Mouse (Mus musculus): ENCODE data around the gene Zeb2.

Gene Zeb2

GRCm38 (mm10) chr2:45117087-45117561 is at the start of gene Zeb2:
Gene Zeb2, minus strand, starts transcription at chr2:45117395.
- no peak for DNase-seq (ENCODE audit: low read depth in 2 of 2, low spot score in 2 of 2)

DNA sequence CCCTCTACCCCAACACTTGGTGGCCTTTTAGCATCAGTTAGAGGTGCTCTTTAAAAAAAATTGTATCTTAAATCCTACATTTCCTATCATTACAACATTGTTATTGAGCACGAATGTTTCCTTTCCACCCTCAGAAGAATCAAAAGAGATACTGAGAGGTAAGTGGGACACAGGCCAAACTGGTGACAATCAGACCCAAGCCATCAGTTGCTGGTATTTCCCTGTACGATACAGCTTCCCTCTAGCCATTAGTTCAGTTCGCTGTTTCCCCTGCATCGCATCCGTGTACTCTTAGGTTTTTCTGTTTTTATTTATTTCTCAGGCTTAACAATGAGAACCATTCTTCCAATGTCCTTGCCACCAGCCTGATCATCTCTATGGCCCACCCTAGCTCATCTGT is 41.6 kb upstream of the Zeb2 start:
- DNase-seq (ENCODE audit: low read depth in 2 of 2, low spot score in 2 of 2), result no peak

- DNase-seq (ENCODE audit: low read depth in 2 of 2, low spot score in 2 of 2), result no peak
Observed at GRCm38 (mm10) chr2:45158351-45158782, 41.2 kb upstream of the Zeb2 start.

DNA sequence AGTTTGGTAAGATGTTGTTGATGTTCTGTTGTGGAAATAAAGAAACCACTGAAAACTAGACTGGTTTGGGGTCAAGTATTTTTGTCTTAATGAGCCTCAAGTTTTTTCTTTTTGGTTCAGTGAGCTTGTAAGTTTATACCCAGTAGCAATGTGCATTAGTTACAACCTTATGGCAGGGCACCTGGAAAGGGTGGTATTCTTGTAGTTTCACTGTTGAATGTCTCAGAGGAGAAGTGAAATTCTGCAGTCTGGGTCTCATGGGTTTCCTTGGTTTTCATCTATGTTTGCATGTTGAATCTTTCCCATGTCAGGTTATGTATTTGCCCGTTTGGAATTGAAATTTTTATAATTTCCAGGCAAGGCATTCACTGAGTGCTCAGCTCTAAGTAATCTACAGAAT is 36.1 kb upstream of the Zeb2 start:
- no peak for DNase-seq (ENCODE audit: low read depth in 2 of 2, low spot score in 2 of 2)

DNA sequence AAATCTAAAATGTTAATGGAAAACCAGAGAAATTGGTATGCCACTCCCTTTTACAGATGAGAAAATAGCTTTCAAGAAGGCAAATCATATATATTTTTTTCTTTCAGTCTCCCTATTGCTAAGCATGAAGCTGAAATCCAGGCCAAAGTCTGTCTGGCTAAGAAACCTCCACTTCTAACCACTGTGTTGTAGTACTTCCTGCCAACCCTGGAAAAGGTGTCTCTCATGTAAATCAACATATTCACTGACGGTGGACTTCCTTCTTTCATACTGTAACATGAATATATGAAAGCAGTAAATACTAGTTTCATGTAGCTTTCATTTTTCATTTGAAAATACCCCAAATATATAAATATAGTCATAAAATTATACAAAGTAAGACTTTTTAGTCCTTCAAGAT is 26.0 kb upstream of the Zeb2 start:
- no peak for DNase-seq (ENCODE audit: low read depth in 2 of 2, low spot score in 2 of 2)

DNA sequence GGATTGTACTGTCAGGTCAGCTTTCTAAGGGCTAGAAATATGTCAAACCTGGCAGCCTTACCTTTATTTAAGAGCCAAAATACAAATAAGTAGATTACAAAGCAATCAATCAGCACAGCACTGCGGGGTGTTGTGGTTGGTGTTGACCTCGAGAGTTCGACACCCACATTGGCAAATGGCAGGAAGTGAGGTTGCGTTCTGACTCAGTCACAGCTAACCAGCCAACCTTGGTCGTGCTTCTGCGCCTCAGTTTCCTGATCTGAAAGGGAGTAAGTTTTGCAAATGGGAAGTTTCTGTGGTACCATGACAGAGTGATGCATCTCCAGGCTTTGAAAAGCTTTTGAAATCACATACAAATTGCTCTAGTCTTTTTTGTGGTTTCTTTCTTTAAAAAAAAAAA is 21.7 kb upstream of the Zeb2 start:
- no peak for DNase-seq (ENCODE audit: low read depth in 2 of 2, low spot score in 2 of 2)

- DNase-seq (ENCODE audit: low read depth in 2 of 2, low spot score in 2 of 2), result no peak
Observed at GRCm38 (mm10) chr2:45136783-45137182, 19.6 kb upstream of the Zeb2 start.

- no peak for DNase-seq (ENCODE audit: low read depth in 2 of 2, low spot score in 2 of 2)
Observed at GRCm38 (mm10) chr2:45133225-45133624, 16.0 kb upstream of the Zeb2 start.

GRCm38 (mm10) chr2:45130461-45131156 is 13.4 kb upstream of the Zeb2 start:
- DNase-seq (ENCODE audit: low read depth in 2 of 2, low spot score in 2 of 2), result no peak

GRCm38 (mm10) chr2:45129556-45129955 is 12.4 kb upstream of the Zeb2 start:
- no peak for DNase-seq (ENCODE audit: low read depth in 2 of 2, low spot score in 2 of 2)

GRCm38 (mm10) chr2:45128696-45129095 is 11.5 kb upstream of the Zeb2 start:
- DNase-seq (ENCODE audit: low read depth in 2 of 2, low spot score in 2 of 2), result no peak

GRCm38 (mm10) chr2:45126401-45126800 is 9.2 kb upstream of the Zeb2 start:
- DNase-seq (ENCODE audit: low read depth in 2 of 2, low spot score in 2 of 2), result no peak

GRCm38 (mm10) chr2:45125181-45125580 is 8.0 kb upstream of the Zeb2 start:
- no peak for DNase-seq (ENCODE audit: low read depth in 2 of 2, low spot score in 2 of 2)

DNA sequence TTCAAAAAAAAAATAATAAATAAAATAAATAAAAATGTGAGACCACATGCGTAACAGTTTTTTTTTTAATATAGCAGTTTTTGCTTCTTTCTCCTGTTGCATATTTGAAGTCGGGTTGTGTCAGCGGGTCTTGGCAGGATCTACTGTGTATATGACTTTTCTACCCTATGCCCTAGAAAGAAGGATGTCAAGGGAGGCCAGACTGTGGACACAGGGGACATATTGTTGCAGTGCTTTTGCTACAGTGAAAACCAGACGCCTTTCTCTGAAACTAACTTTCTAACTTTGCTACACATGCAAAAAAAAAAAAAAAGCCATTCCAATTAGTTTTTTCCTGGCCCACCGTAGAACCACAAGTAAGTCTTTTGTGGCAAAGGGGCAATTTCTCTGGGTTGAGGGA is 6.3 kb upstream of the Zeb2 start:
- no peak for DNase-seq (ENCODE audit: low read depth in 2 of 2, low spot score in 2 of 2)

GRCm38 (mm10) chr2:45118121-45118520 is 926 bp upstream of the Zeb2 start:
- DNase-seq (ENCODE audit: low read depth in 2 of 2, low spot score in 2 of 2), result no peak

DNA sequence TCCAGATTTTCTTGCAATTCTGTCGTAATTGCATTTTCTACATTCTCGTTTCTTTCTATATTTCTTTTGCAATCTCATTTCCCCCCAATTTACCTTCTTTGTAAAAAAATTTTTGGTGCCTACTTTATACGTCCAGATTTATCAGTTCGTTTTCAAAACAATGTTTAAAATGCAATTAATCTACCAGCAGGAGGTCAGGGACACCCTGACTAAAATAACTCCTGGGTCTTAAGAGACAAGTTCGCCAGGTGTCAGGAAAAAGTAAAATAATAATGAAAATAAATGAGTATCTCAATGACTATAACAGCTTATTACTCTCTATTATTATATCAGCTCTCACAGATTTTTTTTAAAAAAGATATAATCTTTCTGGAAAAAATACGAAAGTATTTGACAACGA is 397 bp upstream of the Zeb2 start:
- DNase-seq (ENCODE audit: low read depth in 2 of 2, low spot score in 2 of 2), result no peak

DNA sequence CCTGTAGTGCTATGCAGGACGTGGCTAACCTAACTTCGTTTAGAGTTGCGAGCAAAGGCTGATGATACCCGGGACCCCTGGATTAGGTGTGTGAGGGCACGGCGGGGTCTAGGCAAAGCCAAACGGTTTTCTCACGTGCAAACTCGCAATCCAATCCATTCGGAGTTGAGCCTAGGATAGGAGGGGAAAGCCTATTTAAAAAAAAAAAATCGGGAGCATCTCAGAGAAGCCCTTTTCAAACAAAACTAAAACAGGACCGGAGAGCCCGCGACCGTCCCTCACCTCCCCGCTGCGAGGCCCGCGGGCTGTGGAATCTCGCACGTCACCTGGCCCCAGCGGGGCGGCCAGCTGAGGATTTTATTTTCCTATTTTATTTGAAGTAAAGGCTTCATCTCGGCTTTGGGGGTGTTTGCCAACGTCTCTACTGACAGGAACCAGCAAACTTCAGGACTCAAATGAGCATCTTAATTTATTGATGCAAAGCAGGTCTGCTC is 617 bp downstream of the Zeb2 start:
- no peak for DNase-seq (ENCODE audit: low read depth in 2 of 2, low spot score in 2 of 2)

DNA sequence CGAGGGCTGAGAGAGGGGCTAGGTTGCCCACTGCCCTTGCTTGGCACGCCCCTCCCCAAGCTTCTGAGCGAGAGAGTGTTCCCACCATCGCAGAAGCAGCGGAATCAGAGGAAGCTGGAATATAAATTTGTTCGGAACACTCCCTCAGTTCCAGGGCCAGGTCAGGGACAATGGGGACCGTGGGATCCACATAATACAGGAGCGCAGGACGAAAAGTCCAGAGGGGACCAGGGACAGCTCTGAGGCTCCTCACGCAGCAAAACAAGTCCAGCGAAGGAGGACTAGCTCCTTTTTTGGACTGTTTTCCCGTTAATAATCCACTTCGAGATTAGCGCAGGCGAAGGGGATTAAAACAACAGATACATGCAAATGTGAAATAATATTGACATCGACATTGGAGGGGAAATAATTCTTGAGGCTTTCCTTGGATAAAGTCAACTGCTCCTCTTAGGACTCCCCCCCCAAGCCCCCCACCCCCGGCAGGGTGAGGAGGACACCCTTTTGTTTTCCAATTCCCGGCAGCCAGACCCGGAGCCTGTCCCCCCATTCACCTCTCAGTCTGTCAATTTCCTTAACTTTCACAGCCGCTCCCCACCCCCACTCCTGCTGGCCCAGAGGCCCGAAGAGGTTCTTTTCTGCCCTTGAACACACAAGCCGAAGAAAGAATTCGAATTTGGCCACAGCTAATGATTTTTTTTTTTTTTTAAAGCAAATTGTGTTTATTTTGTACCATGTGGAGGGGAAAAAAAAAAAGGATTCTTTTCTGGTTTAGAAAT is 1.3 kb downstream of the Zeb2 start:
- no peak for DNase-seq (ENCODE audit: low read depth in 2 of 2, low spot score in 2 of 2)

DNA sequence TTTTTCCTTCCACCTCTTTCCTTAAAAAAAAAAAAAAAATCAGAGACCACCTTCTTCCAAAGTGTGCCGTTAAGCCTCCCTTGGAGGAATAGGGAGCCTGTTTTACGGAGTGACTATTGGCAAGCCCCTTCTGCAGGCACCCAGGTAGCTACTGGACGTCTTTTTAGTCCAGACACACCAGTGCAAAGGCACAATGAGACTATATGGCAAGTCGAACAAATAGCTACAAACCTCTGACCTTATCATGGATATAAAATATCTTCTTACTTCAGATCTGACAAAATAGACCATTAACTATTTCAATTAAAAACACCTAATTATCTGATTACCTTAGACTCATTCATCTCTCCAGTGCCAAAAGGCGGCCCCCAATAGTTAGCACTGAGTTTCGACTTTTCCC is 2.0 kb downstream of the Zeb2 start:
- no peak for DNase-seq (ENCODE audit: low read depth in 2 of 2, low spot score in 2 of 2)

GRCm38 (mm10) chr2:45114596-45114995 is 2.6 kb downstream of the Zeb2 start:
- DNase-seq (ENCODE audit: low read depth in 2 of 2, low spot score in 2 of 2), result no peak

GRCm38 (mm10) chr2:45113912-45114311 is 3.3 kb downstream of the Zeb2 start:
- DNase-seq (ENCODE audit: low read depth in 2 of 2, low spot score in 2 of 2), result no peak

GRCm38 (mm10) chr2:45112891-45113683 is 4.1 kb downstream of the Zeb2 start:
- DNase-seq (ENCODE audit: low read depth in 2 of 2, low spot score in 2 of 2), result no peak

All from CD8-positive naive resting alpha-beta T cell, adult 2 months (primary cell).